Mouse (Mus musculus): Measurements from ENCODE around the gene Lix1l.
A peak's percentile ranks its signal among the peaks of the same experiment; 100 is the strongest.

Lix1l gene

DNA sequence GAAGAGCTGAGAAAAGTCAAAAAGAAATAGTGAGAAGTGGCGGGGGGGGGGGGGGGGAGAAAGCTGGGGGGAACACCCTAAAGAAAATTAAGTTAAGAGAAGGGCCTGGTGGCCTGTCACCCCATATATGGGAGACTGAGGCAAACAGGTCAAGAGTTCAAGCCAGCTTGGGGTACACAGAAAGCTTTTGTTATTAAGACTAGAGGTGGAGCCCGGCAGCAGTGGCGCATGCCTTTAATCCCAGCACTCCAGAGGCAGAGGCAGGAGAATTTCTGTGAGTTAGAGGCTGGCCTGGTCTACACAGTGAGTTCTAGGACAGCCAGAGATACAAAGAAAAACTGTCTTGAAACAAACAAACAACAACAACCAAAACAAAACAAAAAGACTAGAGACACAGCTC is 35.8 kb upstream of the Lix1l start:
- no peak for DNase-seq (ENCODE audit: low spot score in 2 of 2)

DNA sequence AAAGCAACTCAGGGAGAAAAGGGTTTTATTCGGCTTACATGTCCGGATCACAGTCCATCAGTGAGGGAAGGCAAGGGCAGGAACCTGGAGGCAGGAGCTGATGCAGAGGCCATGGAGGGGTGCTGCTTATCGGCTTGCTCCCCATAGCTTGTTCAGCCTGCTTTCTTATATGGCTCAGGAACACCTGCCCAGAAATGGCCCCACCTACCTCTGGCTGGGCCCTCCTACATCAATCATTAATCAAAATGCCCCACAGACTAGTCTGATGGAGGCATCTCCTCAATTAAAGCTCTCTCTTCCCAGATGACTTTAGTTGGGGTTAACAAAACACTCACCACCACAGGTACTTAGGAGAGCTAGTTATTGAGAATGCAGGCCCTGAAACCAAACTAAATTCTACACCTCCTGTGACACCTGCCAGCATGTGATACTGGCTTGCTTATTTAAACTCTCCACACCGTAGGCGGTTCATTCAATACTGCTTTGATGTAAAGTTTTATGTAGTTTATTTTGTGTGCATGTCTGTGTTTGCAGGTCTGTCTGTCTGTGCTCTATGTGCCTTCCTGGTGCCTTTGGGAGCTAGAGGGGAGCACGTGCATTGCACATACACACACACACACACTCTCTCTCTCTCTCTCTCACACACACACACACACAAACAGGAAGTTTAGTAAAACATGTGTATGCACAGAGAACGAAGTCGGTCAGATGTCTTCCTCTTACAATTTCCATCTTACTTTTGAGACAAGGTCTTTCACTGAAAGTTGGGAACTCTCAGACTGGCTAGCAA is 34.1 kb upstream of the Lix1l start:
- no peak for DNase-seq (ENCODE audit: low spot score in 2 of 2)

DNA sequence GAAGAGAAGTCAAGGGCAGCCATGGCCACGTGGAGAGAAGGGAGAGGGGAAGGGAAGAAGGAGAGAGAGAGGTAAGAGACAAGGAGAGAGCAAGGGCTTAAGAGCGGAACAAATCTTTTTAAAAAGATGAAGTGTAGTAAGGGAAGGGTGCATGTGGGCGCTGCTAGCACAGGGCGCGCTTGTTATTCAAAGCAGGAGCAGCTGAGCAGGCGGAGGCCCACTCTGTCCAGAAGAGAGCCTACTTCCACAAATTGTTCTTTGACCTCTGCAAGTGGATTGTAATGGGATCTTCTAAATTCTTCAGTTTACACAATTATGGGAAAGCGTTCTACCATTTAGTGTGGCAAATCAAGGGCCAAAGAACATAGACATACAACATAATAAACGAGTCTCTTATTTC is 32.3 kb upstream of the Lix1l start:
- DNase-seq (ENCODE audit: low spot score in 2 of 2): no peak

DNA sequence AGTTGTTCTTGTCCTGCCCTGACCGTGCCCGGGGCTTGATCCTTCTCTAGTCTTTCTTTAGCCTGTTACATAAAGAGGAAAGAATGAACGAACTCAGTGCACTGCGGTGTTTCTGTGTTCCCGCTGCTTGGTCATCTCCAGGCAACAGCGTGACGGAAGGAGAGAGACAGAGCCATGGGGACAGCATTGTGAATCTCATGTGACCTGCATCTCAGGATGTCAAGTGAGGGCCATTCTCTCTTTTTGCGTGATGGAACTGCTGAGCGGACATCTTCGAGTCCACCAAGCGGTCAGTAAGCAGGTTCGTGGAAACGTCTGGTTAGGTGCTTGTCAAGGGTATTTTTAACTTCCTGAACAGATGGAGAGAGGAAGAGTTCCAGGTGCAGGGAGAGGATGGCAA is 31.4 kb upstream of the Lix1l start:
- no peak for DNase-seq (ENCODE audit: low spot score in 2 of 2)

DNA sequence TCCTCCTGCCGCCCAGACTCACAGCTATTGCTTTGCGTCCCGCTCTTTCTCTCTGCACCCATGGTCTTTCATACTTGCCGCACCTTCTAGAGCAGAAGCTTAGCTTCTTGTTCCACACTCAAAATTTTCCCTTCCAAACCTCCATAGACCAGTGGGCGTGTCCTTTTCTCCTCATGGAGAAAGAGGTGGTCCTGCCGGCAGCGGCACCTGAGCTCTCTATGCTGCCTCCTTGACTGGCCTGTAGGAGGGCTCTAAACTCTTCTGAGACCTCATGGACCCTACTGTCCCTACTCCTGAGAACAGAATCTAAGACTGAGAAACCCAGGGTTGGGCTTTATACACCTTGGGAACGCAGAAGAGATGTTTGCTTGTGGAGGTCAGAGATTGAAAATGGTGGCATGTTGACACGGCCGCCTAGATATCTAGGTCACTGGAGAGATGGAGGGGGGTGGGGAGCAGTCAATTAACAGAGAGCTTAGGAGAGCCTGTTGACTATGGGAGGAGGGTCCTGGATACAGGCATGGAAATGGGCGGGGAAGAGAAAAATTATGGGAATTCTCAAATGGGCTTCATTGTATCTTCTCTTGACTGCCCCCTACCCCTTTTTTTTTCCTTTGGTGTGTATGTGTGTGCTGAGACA is 30.9 kb upstream of the Lix1l start:
- DNase-seq (ENCODE audit: low spot score in 2 of 2): no peak

DNA sequence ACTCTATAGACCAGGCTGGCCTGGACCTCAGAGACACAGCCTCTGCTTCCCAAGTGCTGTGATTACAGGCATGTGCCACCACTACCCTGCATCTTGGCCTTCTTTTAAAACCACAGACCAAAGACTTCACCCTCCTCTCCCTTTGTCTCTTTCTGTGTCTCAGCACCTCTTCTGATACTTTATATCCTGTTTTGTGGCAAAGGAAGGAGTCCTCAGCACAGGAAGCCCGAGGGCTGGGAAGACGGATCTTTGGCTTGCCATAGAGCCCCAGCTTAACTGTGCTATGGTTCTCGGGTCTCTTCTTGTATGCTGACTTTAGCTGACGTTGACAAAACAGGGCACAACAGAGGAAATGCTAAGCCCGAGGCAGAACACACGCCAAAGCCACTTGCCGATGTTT is 30.3 kb upstream of the Lix1l start:
- DNase-seq (ENCODE audit: low spot score in 2 of 2): no peak

DNA sequence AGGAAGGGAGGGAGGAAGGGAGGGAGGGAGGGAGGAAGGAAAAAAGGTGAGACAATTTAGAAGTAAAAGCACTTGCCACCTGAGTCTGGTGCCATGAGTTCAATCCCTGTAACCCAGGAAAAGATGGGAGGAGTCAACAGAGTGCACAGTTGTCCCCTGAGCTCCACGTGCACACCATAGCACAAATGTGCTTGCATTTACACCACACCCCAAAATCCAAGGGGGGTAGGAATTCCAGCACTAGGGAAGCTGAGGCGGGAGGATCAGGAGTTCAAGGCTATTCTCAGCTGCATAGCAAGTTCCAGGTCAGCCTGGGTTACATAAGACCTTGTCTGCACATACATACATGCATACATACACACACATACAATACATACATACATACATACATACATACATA is 29.6 kb upstream of the Lix1l start:
- DNase-seq (ENCODE audit: low spot score in 2 of 2): no peak

DNA sequence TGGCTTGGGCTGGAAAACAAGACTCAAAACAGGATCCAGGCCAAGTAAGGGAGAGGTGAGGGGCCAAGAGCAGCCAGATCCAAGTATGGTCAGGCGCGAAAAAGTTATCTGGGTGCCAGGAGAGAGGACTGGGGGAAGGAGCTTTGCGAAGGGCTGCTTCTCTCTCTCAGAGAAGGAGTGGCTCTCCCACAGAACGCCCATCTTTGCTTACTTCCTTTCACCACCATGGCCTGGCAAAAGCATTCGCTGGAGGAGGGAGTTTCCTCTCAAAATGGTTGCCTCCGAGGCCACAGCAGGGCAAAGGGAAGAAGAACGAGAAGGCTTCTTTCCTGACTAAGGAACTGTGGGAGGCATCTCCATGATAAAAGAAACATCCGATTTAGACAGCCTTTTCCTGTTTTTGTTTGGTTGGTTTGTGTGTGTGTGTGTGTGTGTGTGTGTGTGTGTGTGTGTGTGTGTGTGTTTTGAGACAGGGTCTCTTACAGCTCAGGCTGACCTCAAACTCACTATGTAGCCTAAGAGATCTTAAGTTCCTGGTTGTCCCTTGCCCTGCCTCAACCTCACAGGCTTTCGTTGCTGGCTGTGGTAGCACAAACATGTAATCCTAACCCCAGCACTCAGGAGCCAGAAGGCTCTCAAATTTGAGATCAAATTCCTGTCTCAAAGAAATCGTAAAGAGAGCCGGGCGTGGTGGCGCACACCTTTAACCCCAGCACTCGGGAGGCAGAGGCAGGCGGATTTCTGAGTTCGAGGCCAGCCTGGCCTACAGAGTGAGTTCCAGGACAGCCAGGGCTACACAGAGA is 28.9 kb upstream of the Lix1l start:
- DNase-seq (ENCODE audit: low spot score in 2 of 2): no peak

DNA sequence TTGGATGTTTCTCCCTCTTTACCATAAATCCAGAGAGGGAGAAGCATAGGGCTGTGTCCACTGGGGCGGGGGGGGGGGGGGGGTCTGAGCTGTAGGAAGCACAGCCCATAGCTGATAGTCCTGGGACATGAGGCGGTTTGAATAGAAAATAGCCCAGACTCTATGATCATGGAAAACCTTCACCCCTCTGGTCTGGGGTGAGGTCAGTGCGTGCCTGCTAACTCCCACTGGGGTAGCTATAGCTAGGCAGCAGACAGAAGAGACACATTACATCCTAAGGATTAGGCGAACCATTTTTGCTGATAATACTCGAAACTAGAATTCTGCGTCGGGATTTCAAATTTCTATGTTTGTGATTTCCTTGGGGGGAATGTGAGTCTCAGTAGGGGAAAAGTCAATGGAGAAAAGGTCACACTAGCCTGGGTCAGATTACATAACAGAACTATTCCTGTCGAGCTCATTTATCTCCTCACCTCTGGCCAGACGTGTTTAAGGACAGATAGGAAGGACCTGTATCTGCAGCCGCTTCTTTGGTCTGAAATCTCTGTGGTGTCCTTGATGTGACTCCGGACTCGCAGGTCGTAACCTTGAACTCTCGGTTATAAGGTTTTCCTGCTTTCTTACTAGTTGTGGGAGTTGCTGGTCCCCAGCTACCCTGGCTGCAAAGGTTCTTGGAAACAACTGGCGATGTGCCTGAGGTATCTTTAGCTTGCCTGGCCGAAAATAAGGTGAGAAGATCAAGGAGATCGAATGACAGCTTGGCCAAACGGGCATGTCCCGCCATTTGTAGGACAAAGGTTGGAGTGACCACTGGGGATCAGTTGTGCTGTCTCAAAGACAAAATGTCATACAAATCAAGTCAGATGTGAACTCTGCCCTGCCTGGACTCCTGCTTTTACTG is 27.1 kb upstream of the Lix1l start:
- DNase-seq (ENCODE audit: low spot score in 2 of 2): no peak

DNA sequence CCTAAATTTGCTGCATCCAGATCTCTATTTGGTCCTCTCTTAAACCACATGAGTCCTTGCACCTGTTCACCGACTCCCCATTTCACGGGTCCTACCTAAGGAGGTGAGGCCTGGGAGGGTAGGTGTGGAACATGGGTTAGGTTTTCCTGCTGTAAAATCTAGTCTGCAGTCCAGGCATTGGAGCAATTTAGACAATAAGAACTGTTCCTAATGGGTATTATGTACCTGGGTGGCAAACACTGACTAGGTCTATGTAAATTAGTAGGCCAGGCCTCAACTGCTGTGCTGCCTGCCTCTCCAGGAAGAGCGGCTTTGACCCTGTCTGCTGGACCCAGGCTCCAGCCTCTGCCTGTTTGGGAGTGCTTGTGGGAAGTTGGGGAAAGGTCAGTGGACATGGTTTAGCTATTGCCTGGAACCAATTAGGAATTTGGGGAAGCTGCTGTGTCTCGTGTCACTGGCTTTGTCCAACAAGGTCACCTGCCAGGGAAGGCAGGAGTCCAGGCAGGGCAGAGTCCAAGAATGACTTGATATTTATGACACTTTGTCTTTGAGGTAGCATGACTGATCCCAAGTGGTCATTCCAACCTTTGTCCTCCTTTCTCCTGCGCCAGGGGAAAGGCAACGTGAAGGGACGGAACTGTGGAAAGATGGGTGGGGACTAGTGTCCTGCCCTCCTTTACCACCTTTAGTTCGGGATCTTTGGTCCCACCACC is 25.5 kb upstream of the Lix1l start:
- DNase-seq (ENCODE audit: low spot score in 2 of 2): no peak

DNA sequence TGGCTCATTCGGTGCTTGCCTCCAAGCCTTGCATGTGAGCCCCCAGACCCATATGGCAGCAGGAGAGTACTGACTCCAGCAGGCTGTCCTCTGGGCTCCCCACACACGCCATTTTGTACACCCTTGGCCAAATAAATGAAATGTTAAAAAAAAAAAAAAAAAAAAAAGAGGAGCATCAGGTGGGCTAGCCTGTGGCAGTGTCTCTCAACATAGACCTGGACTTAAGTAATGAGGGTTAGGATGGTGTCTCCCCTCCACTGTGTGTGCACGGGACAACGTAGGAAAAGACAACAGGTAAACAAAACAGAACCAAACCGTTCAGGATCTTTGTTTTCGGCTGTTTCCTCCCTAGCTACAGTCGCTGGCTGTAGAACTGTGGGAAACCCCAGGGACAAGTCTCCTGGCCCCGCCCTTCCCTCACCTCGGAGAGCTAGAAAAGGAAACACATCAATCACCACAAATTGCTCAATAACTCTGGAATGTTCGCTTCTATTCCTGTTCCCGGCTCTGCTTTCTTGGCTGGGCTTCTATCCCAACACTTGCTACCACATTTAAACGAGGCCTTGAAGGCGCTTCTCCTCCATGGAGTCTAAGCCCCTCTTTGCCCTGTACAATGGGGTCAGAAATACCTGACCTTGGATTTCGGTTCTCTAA is 24.8 kb upstream of the Lix1l start:
- peak in 1 of 2 experiments; percentile 73 for DNase-seq (ENCODE audit: low spot score in 2 of 2)

DNA sequence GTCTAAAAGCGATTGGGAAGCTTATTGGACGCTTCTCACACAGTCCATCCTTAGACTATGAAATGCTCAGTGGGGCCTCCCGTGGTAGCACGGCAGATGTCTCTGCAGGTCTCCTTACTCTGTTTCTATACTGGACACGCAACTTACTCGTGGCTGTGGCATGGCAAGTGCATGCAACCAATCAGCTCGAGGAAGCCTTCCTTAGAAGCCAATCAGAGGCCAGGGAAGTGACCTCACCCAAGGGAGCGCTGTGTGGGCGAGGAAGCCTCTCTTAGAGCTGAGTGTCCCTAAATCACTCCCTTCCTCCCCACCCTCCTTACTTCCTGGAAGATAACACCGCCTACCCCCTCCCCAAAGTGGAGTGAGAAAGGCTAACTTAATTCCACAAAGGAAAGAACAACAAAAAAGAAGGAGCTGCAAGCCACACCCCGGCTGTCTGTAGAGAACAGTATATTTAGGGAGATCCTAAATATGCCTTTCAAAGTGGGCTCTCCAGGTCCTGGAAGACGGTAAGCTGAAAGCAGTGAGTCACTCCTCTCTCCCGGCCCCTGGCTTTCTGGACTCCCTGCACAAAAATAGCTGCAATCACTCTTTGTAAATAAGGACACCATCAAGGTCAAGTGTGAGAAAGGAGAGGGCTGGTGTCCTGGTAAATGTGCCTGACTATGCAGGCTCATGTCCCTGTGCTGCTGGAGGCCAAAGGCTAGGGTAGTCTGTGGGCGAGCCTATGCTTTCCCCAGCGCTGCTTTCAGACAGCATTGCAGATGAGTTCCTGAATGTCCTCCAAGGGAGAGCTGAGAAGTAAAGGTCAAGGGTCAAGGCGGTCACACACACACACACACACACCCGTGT is 24.0 kb upstream of the Lix1l start, which contains the start of gene Gm16253:
Gene Gm16253, plus strand, starts transcription at position 295 of the 852 bp plus-strand sequence.
- peak in 1 of 2 experiments; percentile 91 for DNase-seq (ENCODE audit: low spot score in 2 of 2)

DNA sequence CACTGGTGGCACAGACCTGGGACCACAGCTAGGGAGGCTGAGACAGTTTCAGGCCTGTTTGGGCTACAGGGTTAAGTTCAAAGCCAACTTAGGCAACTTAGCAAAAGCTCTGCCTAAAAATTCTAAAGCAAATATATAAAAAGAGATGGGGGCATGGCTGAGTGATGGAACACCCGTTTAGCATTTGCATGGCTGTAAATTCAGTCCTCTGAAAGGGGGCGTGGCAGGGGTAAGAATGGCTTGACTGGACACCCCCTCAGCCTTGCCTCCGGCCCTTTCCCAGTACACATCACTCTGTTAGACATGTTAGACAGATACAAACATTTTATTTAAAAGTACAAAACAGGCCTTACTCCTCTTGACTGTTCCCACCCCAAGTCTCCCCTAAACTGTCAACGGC is 23.4 kb upstream of the Lix1l start:
- DNase-seq (ENCODE audit: low spot score in 2 of 2): no peak

DNA sequence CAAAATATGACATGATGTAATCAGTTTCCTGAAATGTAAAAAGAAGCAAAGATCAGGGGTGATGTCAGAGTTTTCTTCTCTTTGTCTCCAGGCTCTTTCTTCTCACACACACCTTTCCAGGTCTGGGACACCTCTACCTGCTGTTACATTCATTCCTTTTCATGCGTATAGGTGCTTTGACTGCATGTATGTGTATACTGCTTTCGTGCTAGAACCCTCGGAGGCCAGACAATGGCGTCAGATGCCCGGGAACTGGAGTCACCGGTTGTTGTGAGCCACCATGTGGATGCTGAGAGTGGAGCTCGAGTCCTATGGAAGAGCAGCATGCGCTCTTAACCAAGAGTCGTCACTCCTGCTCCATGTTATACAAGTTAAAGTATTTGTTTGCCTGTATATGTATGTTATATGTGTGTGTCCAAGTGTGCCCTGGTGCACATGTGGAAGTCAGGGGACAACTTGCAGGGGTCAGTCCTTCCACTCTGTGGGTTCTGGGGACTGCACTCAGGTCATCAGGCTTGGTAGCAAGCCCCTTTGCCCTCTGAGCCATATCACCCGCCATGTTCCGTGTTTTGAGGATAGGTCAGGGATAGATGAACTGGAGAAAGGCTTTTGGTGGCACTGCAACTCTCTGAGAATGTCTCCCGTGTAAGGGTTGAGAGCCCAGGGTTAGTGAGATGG is 22.2 kb upstream of the Lix1l start:
- DNase-seq (ENCODE audit: low spot score in 2 of 2): no peak

DNA sequence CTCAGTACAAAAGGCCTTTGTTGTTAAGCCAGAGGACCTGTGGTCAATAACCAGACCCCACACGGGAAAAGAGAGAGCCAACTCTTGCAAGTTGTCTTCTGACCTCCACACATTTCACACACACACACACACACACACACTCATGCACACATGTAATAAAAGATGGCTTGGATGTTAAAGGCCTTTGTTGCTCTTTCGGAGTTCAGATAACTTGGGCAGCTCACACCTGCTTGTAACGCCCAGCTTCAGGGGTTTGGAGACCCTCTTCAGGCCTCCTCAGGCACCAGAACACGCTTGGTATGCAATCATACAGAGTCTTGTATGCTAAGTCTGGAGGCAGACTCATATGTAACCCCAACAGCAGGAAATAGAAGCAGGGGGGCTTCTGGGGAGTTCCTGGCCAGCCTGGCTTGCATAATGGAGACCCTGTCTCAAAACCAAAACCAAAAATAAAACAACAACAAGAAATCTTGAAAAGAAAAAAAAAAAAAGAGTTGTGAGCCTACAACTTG is 21.7 kb upstream of the Lix1l start:
- DNase-seq (ENCODE audit: low spot score in 2 of 2): no peak

DNA sequence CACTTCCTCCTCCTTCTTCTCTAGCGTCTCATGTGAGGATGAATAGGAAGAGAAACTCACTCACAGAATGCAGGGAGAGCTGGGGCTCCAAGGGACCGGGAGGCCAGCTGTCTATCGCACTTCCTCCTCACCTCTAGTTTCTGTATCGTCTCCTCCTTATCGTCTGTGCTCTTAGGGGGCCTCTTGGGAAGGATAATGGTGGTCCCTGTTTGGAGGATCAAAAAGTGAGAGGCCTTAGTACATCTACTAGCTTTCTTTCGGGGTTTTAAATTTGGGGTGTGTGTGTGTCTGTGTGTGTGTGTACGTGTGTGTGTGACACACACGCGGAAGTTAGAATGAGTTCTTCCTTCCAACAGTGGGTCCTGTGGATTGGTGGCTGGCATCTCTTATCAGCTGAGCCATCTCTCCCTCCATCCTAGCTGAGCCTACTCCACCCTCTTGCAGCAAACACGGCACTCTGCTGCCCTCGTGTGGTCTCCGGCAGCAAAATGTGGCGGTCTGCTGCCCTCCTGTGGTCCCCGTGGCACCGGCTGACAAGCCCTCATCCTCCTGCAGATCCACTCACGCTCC is 21.0 kb upstream of the Lix1l start:
- DNase-seq (ENCODE audit: low spot score in 2 of 2): peak; percentile 81 to 86

DNA sequence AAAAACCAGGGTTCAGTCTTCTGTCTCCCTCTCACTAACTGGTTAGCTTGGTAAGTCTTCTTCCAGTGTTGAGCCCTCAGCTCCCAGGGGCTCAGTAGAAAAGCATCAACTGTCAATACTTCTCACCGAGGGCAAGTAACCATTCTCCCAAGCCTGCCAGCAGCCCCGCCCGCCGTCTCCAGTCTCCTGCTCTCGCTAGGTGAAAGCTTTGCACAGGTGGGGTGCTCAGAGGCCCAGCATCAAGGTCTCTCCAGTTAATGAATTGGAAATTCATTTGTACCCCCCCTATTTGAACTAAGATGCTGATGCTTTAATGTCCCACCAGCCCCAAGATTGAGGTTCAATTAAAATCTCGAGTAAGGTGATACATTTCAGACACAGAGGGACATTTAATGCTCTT is 19.8 kb upstream of the Lix1l start:
- DNase-seq (ENCODE audit: low spot score in 2 of 2): no peak

DNA sequence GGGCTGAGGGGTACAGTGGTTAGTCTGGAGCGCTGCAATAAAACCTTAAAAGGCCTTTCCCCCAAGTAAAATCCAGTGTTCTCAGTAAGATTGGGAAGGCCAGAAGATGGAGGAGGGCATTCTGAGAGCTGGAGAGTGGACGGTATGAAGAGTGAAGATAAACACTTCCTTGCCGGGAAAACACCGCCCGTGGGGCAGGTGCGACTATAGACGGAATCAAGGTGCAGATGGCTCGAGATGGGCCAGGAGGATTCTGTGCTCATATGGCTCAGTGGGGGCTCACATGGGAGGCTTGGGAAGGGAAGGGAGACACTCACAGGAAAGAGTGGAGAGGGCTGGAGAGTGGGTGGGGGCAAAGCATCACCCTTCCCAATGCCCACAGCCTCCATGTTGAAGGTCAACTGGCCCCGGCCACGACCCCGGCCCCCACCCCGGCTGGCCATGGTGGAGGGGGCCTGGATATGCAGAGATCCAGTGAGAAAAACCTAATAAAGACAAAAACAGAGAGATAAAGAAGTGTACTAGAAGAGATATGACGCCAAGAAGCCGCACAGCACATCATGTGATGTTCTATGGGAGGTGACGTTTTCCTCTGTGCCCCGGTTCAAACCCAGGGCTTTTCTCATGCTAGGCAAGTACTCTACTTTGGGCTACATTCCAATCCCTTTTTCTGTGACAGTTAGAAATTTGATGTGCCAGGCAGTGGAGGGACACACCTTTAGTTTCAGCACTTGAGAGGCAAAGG is 19.0 kb upstream of the Lix1l start:
- no peak for DNase-seq (ENCODE audit: low spot score in 2 of 2)

All from urinary bladder, adult 18-20 months (tissue).